17 mouse cellular contexts compared by ENCODE assay signal in genomic region chr1:156002366-156002765, GRCm38 (mm10).
"Had no signal": no experiment of that assay in that cellular context is flagged by ENCODE, and none has a peak within 500 bp of the region (broad histone marks: within the 10 kb centered on the region; RNA-seq: fewer than 3 reads in every experiment).

No protein-coding gene starts in this region.

- H3K4me2 ChIP-seq: lung, embryonic 15.5 days; neural tube, embryonic 13.5 days; neural tube, embryonic 15.5 days had no signal

- H3K27me3 ChIP-seq: lung, embryonic 15.5 days; neural tube, embryonic 13.5 days; neural tube, embryonic 15.5 days had no signal

- DNase-seq: lung, adult 2 months; lung, postnatal 14 days; lung, postnatal 36 days; midbrain, embryonic 14.5 days; right cerebral cortex, postnatal 14 days; spleen, adult 18-20 months; thymus, adult 18-20 months; thymus, postnatal 14 days; thymus, postnatal 36 days had no signal

- H3K9me3 ChIP-seq: lung, embryonic 15.5 days; midbrain, embryonic 10.5 days; neural tube, embryonic 13.5 days; neural tube, embryonic 15.5 days had no signal

- H3K9ac ChIP-seq: liver, embryonic 14.5 days; lung, embryonic 15.5 days; neural tube, embryonic 13.5 days; neural tube, embryonic 15.5 days had no signal

- H3K4me3 ChIP-seq: lung, embryonic 15.5 days; midbrain, embryonic 10.5 days; myocyte; neural tube, embryonic 13.5 days; neural tube, embryonic 15.5 days had no signal

- H3K27ac ChIP-seq: liver, embryonic 14.5 days; lung, embryonic 15.5 days; macrophage; midbrain, embryonic 10.5 days; neural tube, embryonic 13.5 days; neural tube, embryonic 15.5 days had no signal

- H3K4me1 ChIP-seq: lung, embryonic 15.5 days; midbrain, embryonic 10.5 days; neural tube, embryonic 13.5 days; neural tube, embryonic 15.5 days had no signal

- ATAC-seq: midbrain, embryonic 16.5 days had no signal
